Mouse (Mus musculus): ENCODE results near the gene Myrfl. TPM values are rescaled to one million over a fixed set of nuclear protein-coding genes. Genes with fewer than 3 reads are reported as not detected.

The Myrfl gene
- polyA plus RNA-seq, 1 experiment from 2014 or later: 0.05 TPM

- no peak overlapping the region for H3K9ac ChIP-seq
- no peak overlapping the region for H3K4me2 ChIP-seq
- H3K27ac ChIP-seq: no peak overlapping the region
- no peaks in the 10 kb centered on the region for H3K27me3 ChIP-seq
- ATAC-seq: no peak
- H3K4me3 ChIP-seq: no peak overlapping the region
- WGBS: 80% methylated on average over 6 of the region's 6 CpGs
- H3K36me3 ChIP-seq (ENCODE audit: poor library complexity, severe bottlenecking): no peaks in the 10 kb centered on the region
- H3K9me3 ChIP-seq (replicated peaks): no peaks in the 10 kb centered on the region
- H3K4me1 ChIP-seq: peaks cover 7% of the 10 kb centered on the region
Observed at GRCm38 (mm10) chr10:116766525-116766924, 130.2 kb downstream of the Myrfl start.

- H3K27ac ChIP-seq: no peak overlapping the region
- no peak overlapping the region for H3K4me3 ChIP-seq
- 78% methylated on average over 4 of the region's 4 CpGs for WGBS
- H3K9ac ChIP-seq: no peak overlapping the region
- H3K27me3 ChIP-seq: no peaks in the 10 kb centered on the region
- H3K36me3 ChIP-seq (ENCODE audit: poor library complexity, severe bottlenecking): no peaks in the 10 kb centered on the region
- H3K4me2 ChIP-seq: no peak overlapping the region
- H3K9me3 ChIP-seq (replicated peaks): no peaks in the 10 kb centered on the region
- no peak for ATAC-seq
- H3K4me1 ChIP-seq: no peaks in the 10 kb centered on the region
Observed at GRCm38 (mm10) chr10:116761476-116762068, 135.1 kb downstream of the Myrfl start.

- Histone ChIP-seq H3K4me2 (no peak overlapping the region), H3K9ac (no peak overlapping the region), H3K4me1 (no peaks in the 10 kb centered on the region), H3K9me3 (replicated peaks) (no peaks in the 10 kb centered on the region), H3K4me3 (no peak overlapping the region), H3K27ac (no peak overlapping the region), H3K27me3 (no peaks in the 10 kb centered on the region), H3K36me3 (ENCODE audit: poor library complexity, severe bottlenecking) (no peaks in the 10 kb centered on the region)
- WGBS: 73% methylated on average over 14 of the region's 14 CpGs
- ATAC-seq: no peak
Observed at GRCm38 (mm10) chr10:116760561-116760960, 136.2 kb downstream of the Myrfl start.

- Histone ChIP-seq H3K4me2 (no peak overlapping the region), H3K9ac (no peak overlapping the region), H3K4me1 (no peaks in the 10 kb centered on the region), H3K36me3 (ENCODE audit: poor library complexity, severe bottlenecking) (no peaks in the 10 kb centered on the region), H3K9me3 (replicated peaks) (no peaks in the 10 kb centered on the region), H3K4me3 (no peak overlapping the region), H3K27me3 (no peaks in the 10 kb centered on the region), H3K27ac (no peak overlapping the region)
- 91% methylated on average over 4 of the region's 4 CpGs for WGBS
- ATAC-seq: no peak
Observed at GRCm38 (mm10) chr10:116759816-116760215, 136.9 kb downstream of the Myrfl start.

GRCm38 (mm10) chr10:116755881-116756581 lies 140.7 kb downstream of the Myrfl start:
- H3K4me3 ChIP-seq: no peak overlapping the region
- no peaks in the 10 kb centered on the region for H3K36me3 ChIP-seq (ENCODE audit: poor library complexity, severe bottlenecking)
- no peak overlapping the region for H3K27ac ChIP-seq
- H3K4me1 ChIP-seq: no peaks in the 10 kb centered on the region
- no peaks in the 10 kb centered on the region for H3K27me3 ChIP-seq
- no peak overlapping the region for H3K4me2 ChIP-seq
- ATAC-seq: no peak
- no peak overlapping the region for H3K9ac ChIP-seq
- no peaks in the 10 kb centered on the region for H3K9me3 ChIP-seq (replicated peaks)
- 78% methylated on average over 10 of the region's 10 CpGs for WGBS

GRCm38 (mm10) chr10:116754940-116755339 lies 141.8 kb downstream of the Myrfl start:
- Histone ChIP-seq H3K36me3 (ENCODE audit: poor library complexity, severe bottlenecking) (no peaks in the 10 kb centered on the region), H3K27ac (no peak overlapping the region)
- 86% methylated on average over 11 of the region's 11 CpGs for WGBS

GRCm38 (mm10) chr10:116750895-116751294 lies 145.8 kb downstream of the Myrfl start:
- H3K27me3 ChIP-seq: no peaks in the 10 kb centered on the region
- 92% methylated on average over 14 of the region's 14 CpGs for WGBS
- ATAC-seq: no peak

More at GRCm38 (mm10) chr10:116754940-116755339, 141.8 kb downstream of the Myrfl start:
- H3K4me3 ChIP-seq: no peak overlapping the region
- no peak overlapping the region for H3K9ac ChIP-seq
- H3K4me1 ChIP-seq: no peaks in the 10 kb centered on the region
- no peak overlapping the region for H3K4me2 ChIP-seq
- no peaks in the 10 kb centered on the region for H3K9me3 ChIP-seq (replicated peaks)
- no peaks in the 10 kb centered on the region for H3K27me3 ChIP-seq
- no peak for ATAC-seq

GRCm38 (mm10) chr10:116750062-116750461 lies 146.7 kb downstream of the Myrfl start:
- H3K4me2 ChIP-seq: no peak overlapping the region
- H3K9ac ChIP-seq: no peak overlapping the region
- 81% methylated on average over 6 of the region's 6 CpGs for WGBS
- no peak overlapping the region for H3K27ac ChIP-seq
- no peaks in the 10 kb centered on the region for H3K4me1 ChIP-seq
- H3K9me3 ChIP-seq (replicated peaks): no peaks in the 10 kb centered on the region
- no peak overlapping the region for H3K4me3 ChIP-seq
- no peak for ATAC-seq
- no peaks in the 10 kb centered on the region for H3K27me3 ChIP-seq
- H3K36me3 ChIP-seq (ENCODE audit: poor library complexity, severe bottlenecking): no peaks in the 10 kb centered on the region

More at GRCm38 (mm10) chr10:116750895-116751294, 145.8 kb downstream of the Myrfl start:
- Histone ChIP-seq H3K4me3 (no peak overlapping the region), H3K36me3 (ENCODE audit: poor library complexity, severe bottlenecking) (no peaks in the 10 kb centered on the region), H3K4me2 (no peak overlapping the region), H3K9ac (no peak overlapping the region), H3K4me1 (no peaks in the 10 kb centered on the region), H3K27ac (no peak overlapping the region), H3K9me3 (replicated peaks) (no peaks in the 10 kb centered on the region)

- WGBS: 85% methylated on average over 4 of the region's 4 CpGs
- no peak overlapping the region for H3K4me2 ChIP-seq
- no peaks in the 10 kb centered on the region for H3K27me3 ChIP-seq
- no peak for ATAC-seq
- H3K36me3 ChIP-seq (ENCODE audit: poor library complexity, severe bottlenecking): no peaks in the 10 kb centered on the region
- H3K4me1 ChIP-seq: no peaks in the 10 kb centered on the region
- H3K4me3 ChIP-seq: no peak overlapping the region
- H3K9ac ChIP-seq: no peak overlapping the region
- no peak overlapping the region for H3K27ac ChIP-seq
- no peaks in the 10 kb centered on the region for H3K9me3 ChIP-seq (replicated peaks)
Observed at GRCm38 (mm10) chr10:116748681-116749080, 148.0 kb downstream of the Myrfl start.

- no peak overlapping the region for H3K4me2 ChIP-seq
- H3K27me3 ChIP-seq: no peaks in the 10 kb centered on the region
- no peaks in the 10 kb centered on the region for H3K36me3 ChIP-seq (ENCODE audit: poor library complexity, severe bottlenecking)
- H3K4me3 ChIP-seq: no peak overlapping the region
- H3K27ac ChIP-seq: no peak overlapping the region
- no peaks in the 10 kb centered on the region for H3K9me3 ChIP-seq (replicated peaks)
- H3K9ac ChIP-seq: no peak overlapping the region
- no peak for ATAC-seq
- no peaks in the 10 kb centered on the region for H3K4me1 ChIP-seq
- WGBS: 83% methylated on average over 10 of the region's 10 CpGs
Observed at GRCm38 (mm10) chr10:116746281-116747011, 150.3 kb downstream of the Myrfl start.

- no peak overlapping the region for H3K9ac ChIP-seq
- no peaks in the 10 kb centered on the region for H3K9me3 ChIP-seq (replicated peaks)
- H3K27me3 ChIP-seq: no peaks in the 10 kb centered on the region
- 76% methylated on average over 2 of the region's 2 CpGs for WGBS
- no peak overlapping the region for H3K4me3 ChIP-seq
- ATAC-seq: no peak
- no peaks in the 10 kb centered on the region for H3K4me1 ChIP-seq
- H3K27ac ChIP-seq: no peak overlapping the region
- H3K36me3 ChIP-seq (ENCODE audit: poor library complexity, severe bottlenecking): no peaks in the 10 kb centered on the region
- H3K4me2 ChIP-seq: no peak overlapping the region
Observed at GRCm38 (mm10) chr10:116742696-116743095, 154.0 kb downstream of the Myrfl start.

- H3K4me2 ChIP-seq: no peak overlapping the region
- H3K4me1 ChIP-seq: no peaks in the 10 kb centered on the region
- no peaks in the 10 kb centered on the region for H3K9me3 ChIP-seq (replicated peaks)
- no peak for ATAC-seq
- no peak overlapping the region for H3K9ac ChIP-seq
- H3K36me3 ChIP-seq (ENCODE audit: poor library complexity, severe bottlenecking): no peaks in the 10 kb centered on the region
- no peak overlapping the region for H3K27ac ChIP-seq
- no peaks in the 10 kb centered on the region for H3K27me3 ChIP-seq
- H3K4me3 ChIP-seq: no peak overlapping the region
- 93% methylated on average over 8 of the region's 8 CpGs for WGBS
Observed at GRCm38 (mm10) chr10:116742189-116742588, 154.5 kb downstream of the Myrfl start.
